In the genomic region with DNA sequence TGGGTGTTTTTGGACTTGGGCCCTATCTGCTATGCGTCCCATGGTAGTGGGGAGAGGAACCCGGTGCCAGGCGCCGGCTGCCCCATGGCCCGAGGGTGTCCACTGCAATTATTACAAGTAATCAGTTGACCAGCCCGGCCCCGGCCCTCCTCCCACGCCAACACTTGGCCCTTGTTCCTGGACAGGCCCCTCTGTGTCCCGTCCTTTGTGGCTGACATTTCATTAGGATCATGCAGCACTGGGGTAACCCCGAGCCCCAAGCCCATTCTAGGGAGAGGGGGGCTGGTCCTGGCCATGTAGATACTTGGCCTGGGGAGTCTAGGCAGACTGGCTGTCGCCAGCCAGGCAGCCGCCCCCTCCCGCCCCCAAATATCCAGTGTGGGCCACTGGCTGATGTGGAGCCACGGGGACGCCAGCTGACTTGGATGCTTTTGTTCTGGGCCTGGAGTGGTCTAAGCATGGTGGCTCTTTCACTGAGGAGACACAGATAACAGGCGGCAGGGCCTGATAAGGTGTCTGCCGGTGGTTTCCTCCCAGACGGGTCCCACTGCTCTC, we compare ENCODE assay signal across 9 mouse cellular contexts.
A peak's percentile ranks its signal among the peaks of the same experiment; 100 is the strongest.
DNase-seq lines count a peak whose midpoint lies in the region; ATAC-seq and TF ChIP-seq lines count a peak whose summit lies in the region.
"Had no signal": no experiment of that assay in that cellular context is flagged by ENCODE, and none has a peak within 500 bp of the region (broad histone marks: within the 10 kb centered on the region; RNA-seq: fewer than 3 reads in every experiment).

No protein-coding gene starts in this region.

- 77% methylated on average over 18 of the region's 18 CpGs for WGBS in kidney, postnatal 0 days
- 76% methylated on average over 18 of the region's 18 CpGs for WGBS in embryonic facial prominence, embryonic 13.5 days
- WGBS in limb, embryonic 15.5 days: 78% methylated on average over 18 of the region's 18 CpGs

- ATAC-seq in kidney, postnatal 0 days (replicated peaks; ENCODE audit: low FRiP score, low read depth): 0 out of 2 replicates have a peak, but pooled peaks have one; percentile 3
- ATAC-seq in embryonic facial prominence, embryonic 13.5 days (ENCODE audit: insufficient number of reproducible peaks, insufficient read depth, low FRiP score, low TSS enrichment, low read depth): 0 out of 2 replicates have a peak, but pooled peaks have one; percentile 27
- ATAC-seq in limb, embryonic 15.5 days (ENCODE audit: insufficient number of reproducible peaks, low FRiP score, low TSS enrichment, low read depth): peak; percentile 33; the same call in 1 of the 2 replicates

- H3K27ac ChIP-seq in kidney, postnatal 0 days: no peak overlapping the region
- no peak overlapping the region for H3K27ac ChIP-seq in embryonic facial prominence, embryonic 13.5 days
- no peak overlapping the region for H3K27ac ChIP-seq in limb, embryonic 15.5 days
- H3K27ac ChIP-seq: neural tube, embryonic 12.5 days; stomach, embryonic 15.5 days had no signal

- no peak for DNase-seq in kidney, postnatal 0 days (ENCODE audit: low spot score)
- no peak for DNase-seq in kidney, adult 9 months
- peak; percentile 82 for DNase-seq in brain, adult 2 months (ENCODE audit: low read depth, low spot score)
- DNase-seq in spleen, postnatal 36 days (ENCODE audit: low spot score in 2 of 2): no peak
- DNase-seq in ovary, postnatal 36 days (ENCODE audit: low spot score): no peak

- H3K9me3 ChIP-seq in kidney, postnatal 0 days (replicated peaks; ENCODE audit: low read length): no peaks in the 10 kb centered on the region
- no peaks in the 10 kb centered on the region for H3K9me3 ChIP-seq in embryonic facial prominence, embryonic 13.5 days
- no peaks in the 10 kb centered on the region for H3K9me3 ChIP-seq in limb, embryonic 15.5 days
- H3K9me3 ChIP-seq: neural tube, embryonic 12.5 days; stomach, embryonic 15.5 days had no signal

- no peak overlapping the region for H3K4me2 ChIP-seq in kidney, postnatal 0 days (ENCODE audit: low read length)
- no peak overlapping the region for H3K4me2 ChIP-seq in embryonic facial prominence, embryonic 13.5 days
- H3K4me2 ChIP-seq in limb, embryonic 15.5 days: no peak overlapping the region
- H3K4me2 ChIP-seq: neural tube, embryonic 12.5 days; stomach, embryonic 15.5 days had no signal

- no peak overlapping the region for H3K9ac ChIP-seq in kidney, postnatal 0 days (ENCODE audit: low read depth, low read length)
- peak overlapping the region; percentile 2; the same call in 1 of the 2 replicates for H3K9ac ChIP-seq in embryonic facial prominence, embryonic 13.5 days
- no peak overlapping the region for H3K9ac ChIP-seq in limb, embryonic 15.5 days
- H3K9ac ChIP-seq: neural tube, embryonic 12.5 days; stomach, embryonic 15.5 days had no signal

- H3K4me1 ChIP-seq in kidney, postnatal 0 days (replicated peaks; ENCODE audit: insufficient read depth, low read length): no peaks in the 10 kb centered on the region; the same call in none of the 2 replicates
- peaks cover 36% of the 10 kb centered on the region for H3K4me1 ChIP-seq in embryonic facial prominence, embryonic 13.5 days
- peaks cover 6% of the 10 kb centered on the region; the same call in 1 of the 2 replicates for H3K4me1 ChIP-seq in limb, embryonic 15.5 days
- H3K4me1 ChIP-seq: neural tube, embryonic 12.5 days had no signal

- H3K27me3 ChIP-seq in kidney, postnatal 0 days (ENCODE audit: insufficient read depth, low read length): no peaks in the 10 kb centered on the region
- H3K27me3 ChIP-seq in embryonic facial prominence, embryonic 13.5 days: no peaks in the 10 kb centered on the region
- H3K27me3 ChIP-seq in limb, embryonic 15.5 days: no peaks in the 10 kb centered on the region
- H3K27me3 ChIP-seq: neural tube, embryonic 12.5 days; stomach, embryonic 15.5 days had no signal

- no peak overlapping the region for H3K4me3 ChIP-seq in kidney, postnatal 0 days (replicated peaks; ENCODE audit: low read depth, low read length)
- H3K4me3 ChIP-seq in embryonic facial prominence, embryonic 13.5 days: no peak overlapping the region
- H3K4me3 ChIP-seq in limb, embryonic 15.5 days: no peak overlapping the region
- H3K4me3 ChIP-seq: neural tube, embryonic 12.5 days; stomach, embryonic 15.5 days had no signal

- H3K36me3 ChIP-seq in kidney, postnatal 0 days (ENCODE audit: insufficient read depth, low read length): no peaks in the 10 kb centered on the region
- H3K36me3 ChIP-seq in embryonic facial prominence, embryonic 13.5 days: no peaks in the 10 kb centered on the region
- H3K36me3 ChIP-seq in limb, embryonic 15.5 days: no peaks in the 10 kb centered on the region
- H3K36me3 ChIP-seq: neural tube, embryonic 12.5 days; stomach, embryonic 15.5 days had no signal

- TF ChIP-seq CTCF in kidney, postnatal 0 days (IDR thresholded peaks at IDR 0.05; ENCODE audit: low read depth): no peak
